Mouse (Mus musculus): ENCODE results near the gene Vangl2.

- TF ChIP-seq POLR2A (IDR thresholded peaks at IDR 0.05; ENCODE audit: extremely low read depth, insufficient read depth, low read length) (no peak), CTCF (IDR thresholded peaks at IDR 0.05; ENCODE audit: extremely low read depth, insufficient read depth, low read length) (no peak)
Observed at GRCm38 (mm10) chr1:171969221-171969620, 59.0 kb downstream of the Vangl2 start.

Measured in cortical plate, adult 2 months (tissue).